Mouse (Mus musculus): ENCODE results near the gene Rab28.

Gene Rab28

GRCm38 (mm10) chr5:41627224-41628144, 80.5 kb downstream of the Rab28 start:
- no peak for DNase-seq

GRCm38 (mm10) chr5:41625544-41625943, 82.4 kb downstream of the Rab28 start:
- no peak for DNase-seq

- no peak for DNase-seq
These were observed 86.2 kb downstream of the Rab28 start for GRCm38 (mm10) chr5:41621748-41622147.

GRCm38 (mm10) chr5:41618966-41619365, 89.0 kb downstream of the Rab28 start:
- no peak for DNase-seq

DNA sequence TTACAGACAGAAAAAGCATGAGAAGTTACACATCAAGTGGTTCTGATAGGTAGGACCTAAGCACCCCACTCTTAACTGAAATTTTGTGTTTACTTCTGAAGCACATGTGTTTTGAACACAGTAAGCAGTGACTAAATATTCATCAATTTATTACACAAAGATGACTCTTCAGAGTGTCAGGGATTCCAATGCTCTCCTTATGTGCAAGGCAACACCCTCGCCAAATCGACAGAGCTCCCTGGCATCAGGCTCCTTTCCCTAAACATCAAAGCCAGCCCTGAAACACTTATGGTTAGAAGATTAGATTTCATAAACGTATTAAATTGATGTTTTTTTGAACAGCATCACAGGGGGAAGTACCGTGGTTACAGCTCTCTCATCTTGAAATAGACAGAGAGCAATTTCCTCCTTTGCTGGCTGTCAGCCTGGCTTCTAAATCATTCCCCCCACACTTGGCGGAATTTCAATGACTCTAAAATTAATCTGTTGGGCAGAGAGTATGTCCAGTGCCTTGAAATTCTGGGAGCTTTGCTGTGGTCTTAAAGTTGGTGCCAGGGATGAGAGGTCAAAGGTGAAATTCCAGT, 97.4 kb downstream of the Rab28 start:
- DNase-seq, result no peak

DNA sequence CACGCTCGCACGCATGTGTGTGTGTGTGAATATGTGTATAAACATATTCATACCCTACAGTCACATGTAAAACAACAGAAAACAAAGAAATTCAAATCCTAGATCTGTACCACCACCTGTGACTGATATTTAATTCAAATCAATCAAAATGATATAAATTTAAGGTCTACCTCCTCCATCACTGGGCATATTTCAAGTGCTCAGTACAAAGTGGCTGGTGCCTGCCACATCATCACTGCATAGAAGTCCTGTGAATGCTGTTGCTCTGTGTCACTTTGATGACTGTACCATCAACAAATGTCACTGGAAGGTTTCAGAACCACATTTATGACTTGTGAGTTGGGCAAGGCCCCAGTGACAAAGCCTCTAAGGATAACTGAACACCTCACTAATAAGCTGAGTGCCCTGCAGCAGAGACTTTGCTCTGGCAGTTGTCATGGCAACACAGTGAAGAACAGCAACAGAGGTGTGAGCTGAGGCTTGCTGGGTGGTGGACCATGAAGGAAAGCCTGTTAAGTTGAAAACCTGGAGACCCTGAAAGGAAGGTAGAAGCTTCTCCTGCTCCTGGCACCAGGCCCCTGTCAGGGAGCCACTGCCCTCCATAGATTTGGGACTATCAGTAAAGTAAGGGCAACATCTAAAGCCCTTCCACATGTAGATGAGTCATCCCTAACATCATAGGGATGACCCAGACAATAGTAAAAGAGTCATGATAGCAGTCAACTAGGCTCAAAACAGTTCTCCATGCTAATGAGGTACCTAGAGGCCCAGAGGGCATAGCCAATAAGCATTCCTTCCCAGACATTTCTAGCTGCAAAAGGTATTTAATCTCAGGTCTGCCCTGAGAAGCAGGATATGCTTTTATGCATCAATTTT, 111.5 kb downstream of the Rab28 start:
- no peak for DNase-seq

GRCm38 (mm10) chr5:41595199-41595598, 112.8 kb downstream of the Rab28 start:
- DNase-seq, result no peak

- no peak for DNase-seq
These were observed 129.9 kb downstream of the Rab28 start for GRCm38 (mm10) chr5:41578051-41578450.
